Mouse (Mus musculus) telencephalon, adult 2 months (tissue): Measurements from ENCODE around the gene Carhsp1.

Experiments
- DNase-seq: peaks from one replicate; pipeline ENCODE4 v3.0.0-alpha.2; 2011; ENCODE audit warnings: low read depth, low spot score

Carhsp1 gene

GRCm38 (mm10) chr16:8639466-8640191 lies 32.3 kb downstream of the Carhsp1 start:
- DNase-seq, result no peak

GRCm38 (mm10) chr16:8638131-8638530 lies 33.8 kb downstream of the Carhsp1 start:
- no peak for DNase-seq

- peak; percentile 97 for DNase-seq
Measured at GRCm38 (mm10) chr16:8637217-8638051, 34.5 kb downstream of the Carhsp1 start, which contains the start of the genes Pmm2 and Tmem186. Gene Pmm2, plus strand, starts transcription at chr16:8637674. Gene Tmem186, minus strand, starts transcription at chr16:8637712.

GRCm38 (mm10) chr16:8636867-8637216 lies 35.1 kb downstream of the Carhsp1 start:
- DNase-seq, result no peak

- no peak for DNase-seq
Measured at GRCm38 (mm10) chr16:8631428-8631827, 40.5 kb downstream of the Carhsp1 start.

- no peak for DNase-seq
Measured at GRCm38 (mm10) chr16:8630419-8630818, 41.5 kb downstream of the Carhsp1 start.

- no peak for DNase-seq
Measured at GRCm38 (mm10) chr16:8620315-8621115, 51.4 kb downstream of the Carhsp1 start.

GRCm38 (mm10) chr16:8619659-8620314 lies 52.2 kb downstream of the Carhsp1 start:
- no peak for DNase-seq

- DNase-seq, result no peak
Measured at GRCm38 (mm10) chr16:8613447-8613846, 58.5 kb downstream of the Carhsp1 start.

GRCm38 (mm10) chr16:8613039-8613438 lies 58.9 kb downstream of the Carhsp1 start:
- DNase-seq, result no peak

- no peak for DNase-seq
Measured at GRCm38 (mm10) chr16:8612214-8613005, 59.5 kb downstream of the Carhsp1 start.

GRCm38 (mm10) chr16:8610397-8610796 lies 61.6 kb downstream of the Carhsp1 start:
- DNase-seq, result no peak
